Mouse (Mus musculus): ENCODE measurements around the gene Tmem190. TPM values are rescaled to one million over a fixed set of nuclear protein-coding genes. Genes with fewer than 3 reads are reported as not detected.
A peak's percentile ranks its signal among the peaks of the same experiment; 100 is the strongest.

The Tmem190 gene
- polyA plus RNA-seq, 1 experiment from 2014 or later = not detected

DNA sequence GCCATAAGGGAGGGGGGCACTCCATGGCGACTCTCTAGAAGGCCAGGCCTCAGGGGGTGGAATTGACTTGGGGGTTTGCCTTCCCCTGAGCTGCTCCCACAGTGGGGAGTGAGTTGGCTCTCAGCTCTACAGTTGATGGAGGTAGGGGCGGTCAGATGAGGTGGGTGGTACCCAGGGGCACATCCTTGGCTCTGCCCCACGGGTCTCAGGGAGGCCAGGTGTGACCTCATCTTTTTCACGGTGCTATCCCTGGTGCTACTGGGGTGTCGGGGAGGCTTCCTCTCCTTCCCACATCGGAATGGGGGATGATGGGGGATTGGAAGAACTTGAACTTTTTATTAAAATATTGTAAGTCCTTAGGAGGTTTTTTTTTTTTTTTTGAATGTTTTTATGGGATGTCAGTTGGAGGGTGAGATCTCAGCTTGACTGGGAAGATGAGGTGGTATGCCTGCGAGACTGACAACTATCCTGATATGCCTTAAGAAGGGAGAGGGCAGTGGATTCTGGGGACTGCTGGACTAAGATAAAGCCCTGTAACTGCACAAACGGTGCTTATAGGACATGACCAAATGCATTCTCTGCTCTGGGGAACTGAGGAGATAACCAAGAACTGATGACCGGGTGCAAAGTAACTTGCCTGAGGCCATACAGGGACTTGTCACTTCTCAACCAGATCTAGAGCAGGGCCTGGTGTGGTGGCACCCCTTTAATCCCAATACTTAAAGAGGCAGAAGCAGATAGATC lies 35.4 kb upstream of the Tmem190 start:
- Histone ChIP-seq H3K36me3 (peaks cover 12% of the 10 kb centered on the region), H3K27ac (replicated peaks) (no peak overlapping the region), H3K9ac (replicated peaks) (no peak overlapping the region), H3K9me3 (no peaks in the 10 kb centered on the region), H3K4me3 (no peak overlapping the region), H3K4me2 (replicated peaks) (no peak overlapping the region), H3K4me1 (peaks cover 17% of the 10 kb centered on the region), H3K27me3 (no peaks in the 10 kb centered on the region)
- ATAC-seq (replicated peaks) = no peak
- 82% methylated on average over 9 of the region's 9 CpGs for WGBS

- WGBS = 90% methylated on average over 4 of the region's 4 CpGs
- Histone ChIP-seq H3K9ac (replicated peaks) (no peak overlapping the region), H3K4me2 (replicated peaks) (no peak overlapping the region), H3K4me3 (no peak overlapping the region), H3K4me1 (peaks cover 19% of the 10 kb centered on the region), H3K27me3 (no peaks in the 10 kb centered on the region), H3K27ac (replicated peaks) (no peak overlapping the region), H3K36me3 (peaks cover 12% of the 10 kb centered on the region), H3K9me3 (no peaks in the 10 kb centered on the region)
- no peak for ATAC-seq (replicated peaks)
Observed at GRCm38 (mm10) chr7:4748321-4748720, 34.4 kb upstream of the Tmem190 start.

GRCm38 (mm10) chr7:4749169-4749568 lies 33.6 kb upstream of the Tmem190 start:
- ATAC-seq (replicated peaks) = no peak
- Histone ChIP-seq H3K27ac (replicated peaks) (no peak overlapping the region), H3K4me1 (peaks cover 19% of the 10 kb centered on the region), H3K36me3 (peaks cover 12% of the 10 kb centered on the region), H3K4me2 (replicated peaks) (no peak overlapping the region), H3K4me3 (no peak overlapping the region), H3K9me3 (no peaks in the 10 kb centered on the region), H3K27me3 (no peaks in the 10 kb centered on the region), H3K9ac (replicated peaks) (no peak overlapping the region)
- WGBS = 88% methylated on average over 2 of the region's 2 CpGs

GRCm38 (mm10) chr7:4751971-4752820 lies 30.5 kb upstream of the Tmem190 start:
- no peak overlapping the region for H3K27ac ChIP-seq (replicated peaks)

GRCm38 (mm10) chr7:4752821-4753570 lies 29.7 kb upstream of the Tmem190 start, which contains the start of gene Cox6b2:
Gene Cox6b2 (minus strand): TSS chr7:4753094.
- no peaks in the 10 kb centered on the region for H3K27me3 ChIP-seq
- H3K36me3 ChIP-seq = no peaks in the 10 kb centered on the region
- H3K9ac ChIP-seq (replicated peaks) = no peak within 1 kb of the TSS
- ATAC-seq (replicated peaks) = peak; percentile 92
- H3K4me1 ChIP-seq = peaks cover 19% of the 10 kb centered on the region
- peak within 1 kb of the TSS; percentile 38 for H3K4me2 ChIP-seq (replicated peaks)
- H3K9me3 ChIP-seq = no peaks in the 10 kb centered on the region
- no peak within 1 kb of the TSS for H3K27ac ChIP-seq (replicated peaks)
- 3% methylated on average over 24 of the region's 24 CpGs for whole genome bisulfite sequencing
- H3K4me3 ChIP-seq = peak within 1 kb of the TSS; percentile 27

More at GRCm38 (mm10) chr7:4751971-4752820, 30.5 kb upstream of the Tmem190 start:
- peak overlapping the region; percentile 38 for H3K4me2 ChIP-seq (replicated peaks)
- no peaks in the 10 kb centered on the region for H3K27me3 ChIP-seq
- no peaks in the 10 kb centered on the region for H3K36me3 ChIP-seq
- no peaks in the 10 kb centered on the region for H3K9me3 ChIP-seq
- under 1% methylated on average over 29 of the region's 30 CpGs for WGBS
- H3K4me1 ChIP-seq = peaks cover 19% of the 10 kb centered on the region
- H3K4me3 ChIP-seq = peak overlapping the region; percentile 27
- peak; percentile 55 for ATAC-seq (replicated peaks)
- no peak overlapping the region for H3K9ac ChIP-seq (replicated peaks)

DNA sequence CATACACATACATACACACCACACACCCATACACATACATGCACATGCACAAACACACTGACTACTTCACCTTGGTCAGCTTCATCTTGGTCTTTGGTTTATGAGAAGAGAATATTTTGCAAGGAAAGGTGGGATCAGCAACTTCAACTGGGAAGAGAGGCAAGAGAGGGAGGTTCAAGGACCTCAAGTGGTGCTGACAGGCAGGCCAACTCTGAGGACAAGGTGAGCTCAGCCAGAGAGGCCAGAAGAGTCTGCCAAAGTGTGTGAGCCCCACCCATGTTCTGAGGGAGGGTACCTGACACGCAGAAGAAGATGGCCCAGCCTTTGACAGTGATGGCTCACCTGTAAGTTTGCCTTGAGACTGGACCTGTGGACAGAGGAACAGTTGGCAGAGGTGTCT lies 23.1 kb upstream of the Tmem190 start:
- Histone ChIP-seq H3K9me3 (no peaks in the 10 kb centered on the region), H3K4me3 (no peak overlapping the region), H3K9ac (replicated peaks) (no peak overlapping the region), H3K4me2 (replicated peaks) (no peak overlapping the region), H3K27ac (replicated peaks) (no peak overlapping the region), H3K36me3 (no peaks in the 10 kb centered on the region), H3K4me1 (peaks cover 2% of the 10 kb centered on the region; the same call in 1 of the 2 replicates), H3K27me3 (no peaks in the 10 kb centered on the region)
- no peak for ATAC-seq (replicated peaks)
- 40% methylated on average over 1 of the region's 1 CpGs for WGBS

DNA sequence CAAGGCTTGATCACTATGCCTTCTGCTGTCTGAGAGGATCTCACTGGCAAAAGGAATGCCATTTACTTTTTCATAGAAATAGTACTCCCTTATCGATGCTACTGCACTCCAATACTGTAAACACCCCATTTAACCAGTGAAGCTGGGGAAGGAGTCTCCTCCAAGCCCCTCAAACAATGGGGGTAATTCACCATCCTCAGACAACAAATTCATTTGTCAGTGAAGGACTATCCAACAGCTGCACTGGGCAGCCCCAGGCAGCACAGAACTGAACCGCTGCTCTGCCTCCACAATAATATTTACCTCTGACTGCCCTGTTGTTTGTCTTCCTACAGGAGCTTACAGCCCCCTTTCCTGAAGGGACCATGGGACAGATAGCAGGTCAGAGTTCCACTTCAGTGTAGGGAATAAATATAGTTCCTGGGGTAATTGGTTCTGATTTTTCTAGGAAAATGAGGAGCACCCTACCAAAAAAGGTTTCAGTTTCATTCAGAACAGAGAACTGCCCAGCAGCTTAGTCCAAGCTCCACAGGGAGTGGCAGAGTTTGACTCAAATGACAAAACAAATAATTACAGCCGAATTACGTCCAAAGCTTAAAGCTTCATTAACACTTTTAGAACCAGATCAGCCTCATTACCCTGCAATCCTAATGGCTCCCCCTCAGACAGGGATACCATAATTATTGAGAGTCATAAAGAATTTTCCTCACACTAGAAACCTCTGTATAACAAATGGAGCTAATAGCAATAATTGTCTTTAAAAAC lies 17.6 kb upstream of the Tmem190 start:
- Histone ChIP-seq H3K27me3 (no peaks in the 10 kb centered on the region), H3K4me3 (no peak overlapping the region), H3K9ac (replicated peaks) (no peak overlapping the region), H3K27ac (replicated peaks) (no peak overlapping the region), H3K4me1 (peaks cover 12% of the 10 kb centered on the region; the same call in 1 of the 2 replicates), H3K36me3 (no peaks in the 10 kb centered on the region), H3K9me3 (no peaks in the 10 kb centered on the region), H3K4me2 (replicated peaks) (no peak overlapping the region)
- no peak for ATAC-seq (replicated peaks)
- 4% methylated on average over 4 of the region's 4 CpGs for WGBS

GRCm38 (mm10) chr7:4771202-4771601 lies 11.5 kb upstream of the Tmem190 start, which contains the start of gene Fam71e2:
Gene Fam71e2 (minus strand): TSS chr7:4771302.
- Histone ChIP-seq H3K4me2 (replicated peaks) (no peak within 1 kb of the TSS), H3K27me3 (peaks cover 23% of the 10 kb centered on the region), H3K36me3 (no peaks in the 10 kb centered on the region), H3K9me3 (no peaks in the 10 kb centered on the region), H3K4me3 (no peak within 1 kb of the TSS), H3K27ac (replicated peaks) (no peak within 1 kb of the TSS), H3K9ac (replicated peaks) (no peak within 1 kb of the TSS), H3K4me1 (no peaks in the 10 kb centered on the region)
- ATAC-seq (replicated peaks) = no peak
- 83% methylated on average over 4 of the region's 5 CpGs for WGBS

- Histone ChIP-seq H3K4me2 (replicated peaks) (no peak overlapping the region), H3K4me1 (peaks cover 9% of the 10 kb centered on the region), H3K27ac (replicated peaks) (no peak overlapping the region), H3K27me3 (peaks cover 65% of the 10 kb centered on the region), H3K36me3 (no peaks in the 10 kb centered on the region), H3K4me3 (no peak overlapping the region), H3K9ac (replicated peaks) (no peak overlapping the region), H3K9me3 (no peaks in the 10 kb centered on the region)
- ATAC-seq (replicated peaks) = no peak
- 57% methylated on average over 10 of the region's 10 CpGs for WGBS
Observed at GRCm38 (mm10) chr7:4776131-4776530, 6.6 kb upstream of the Tmem190 start.

DNA sequence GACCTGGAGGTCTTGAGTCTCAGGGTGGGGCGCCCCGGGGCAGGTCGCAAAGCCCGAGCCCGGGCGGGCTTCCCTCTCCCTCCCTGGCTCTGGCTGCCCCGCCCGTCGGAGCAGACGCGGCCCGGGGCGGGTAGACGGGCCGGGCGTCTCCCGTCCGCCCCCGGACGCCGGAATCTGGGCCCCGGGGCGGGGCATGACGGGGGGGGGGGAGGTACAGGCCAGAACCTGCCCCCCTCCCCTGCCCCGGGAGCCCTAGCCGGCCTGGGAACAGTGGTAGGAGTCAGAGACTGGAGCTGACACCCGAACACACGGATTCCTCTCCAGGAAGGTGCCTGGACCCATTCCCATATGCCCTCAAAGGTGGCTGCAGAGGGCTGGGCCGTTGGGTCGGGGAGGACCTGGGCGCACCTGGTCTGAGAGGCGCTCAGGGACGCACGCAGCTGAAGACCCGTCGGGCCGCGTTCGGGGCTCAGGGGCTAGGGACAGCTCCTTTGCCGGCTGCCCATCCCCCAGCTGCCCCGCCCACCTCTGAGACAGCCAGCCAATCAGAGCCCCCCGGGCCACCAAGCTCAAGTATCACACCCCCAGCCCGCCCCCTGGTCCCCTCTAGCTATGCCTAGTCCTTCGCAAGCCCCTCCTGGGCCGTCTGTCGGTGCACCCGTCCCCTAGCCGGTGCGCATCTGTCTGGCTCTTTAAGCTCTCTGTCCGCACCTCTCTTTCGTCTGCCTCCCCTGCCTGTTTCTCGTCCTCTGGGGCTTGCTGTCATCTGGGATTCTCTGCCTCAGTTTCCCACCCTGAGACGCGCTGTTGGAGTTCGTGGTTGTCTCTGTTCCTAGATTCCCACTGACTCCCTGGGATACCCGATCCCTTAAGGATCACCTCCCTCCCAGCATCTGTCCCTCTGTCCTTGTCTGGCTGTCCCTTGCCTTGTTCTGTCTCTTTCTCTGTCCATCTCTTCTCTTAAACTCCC lies 5.6 kb upstream of the Tmem190 start:
- peak overlapping the region; percentile 35; the same call in 1 of the 2 replicates for H3K9ac ChIP-seq (replicated peaks)
- no peaks in the 10 kb centered on the region for H3K9me3 ChIP-seq
- H3K4me3 ChIP-seq = peak overlapping the region; percentile 39
- peaks cover 9% of the 10 kb centered on the region for H3K4me1 ChIP-seq
- H3K36me3 ChIP-seq = no peaks in the 10 kb centered on the region
- H3K4me2 ChIP-seq (replicated peaks) = peak overlapping the region; percentile 43
- peak; percentile 80 for ATAC-seq (replicated peaks)
- H3K27me3 ChIP-seq = peaks cover 65% of the 10 kb centered on the region
- H3K27ac ChIP-seq (replicated peaks) = no peak overlapping the region
- WGBS = under 1% methylated on average over 43 of the region's 56 CpGs

All from forebrain, embryonic 15.5 days (tissue).